Mouse (Mus musculus) CD4-positive, CD25-positive, alpha-beta regulatory T cell, adult 2 months (primary cell): ENCODE results near the gene Cinp.

Experiments
- DNase-seq: peaks from one replicate; pipeline ENCODE4 v3.0.0-alpha.2; 2012; ENCODE audit warnings: low read depth, low spot score

Gene Cinp

GRCm38 (mm10) chr12:110835182-110835581, 53.8 kb downstream of the Cinp start:
- no peak for DNase-seq

GRCm38 (mm10) chr12:110830293-110831024, 58.5 kb downstream of the Cinp start:
- DNase-seq, result no peak

DNA sequence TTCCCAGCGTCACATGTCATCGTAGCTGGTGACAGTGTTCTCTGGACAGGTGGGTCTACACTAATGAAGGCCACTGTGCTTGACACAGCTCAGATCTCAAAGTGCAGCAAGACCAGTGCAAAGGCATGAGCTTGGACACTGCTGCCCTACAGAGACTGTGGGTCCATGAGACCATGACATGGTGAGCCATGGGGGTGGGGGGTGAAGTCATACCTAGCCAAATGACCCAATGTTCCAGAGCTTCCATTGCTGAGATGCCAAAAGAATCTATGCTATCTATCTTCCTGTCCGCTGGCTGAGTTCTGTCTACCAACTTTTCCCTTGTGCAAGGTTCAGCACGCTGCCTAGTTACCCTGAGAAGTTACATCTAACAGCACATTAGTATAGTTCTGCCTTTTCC, 60.0 kb downstream of the Cinp start:
- no peak for DNase-seq
